Mouse (Mus musculus) heart, adult 2 months (tissue): Measurements from ENCODE around the gene Gm20388. TPM values are rescaled to one million over a fixed set of nuclear protein-coding genes. Genes with fewer than 3 reads are reported as not detected.
A peak's percentile ranks its signal among the peaks of the same experiment; 100 is the strongest.

Experiments used
- DNase-seq, 2 experiments: peaks; one replicate each; pipeline ENCODE4 v3.0.0; 2021
- H3K27ac ChIP-seq: fragments of 200-600 bp; 2 replicates; pipeline ENCODE4 v1.8.1; 2022
- H3K27me3 ChIP-seq: fragments of 200-500 bp; 2 replicates; pipeline ENCODE4 v1.6.1; 2012; ENCODE audit warnings: mild to moderate bottlenecking, low read length, inconsistent platforms, mixed read lengths; ENCODE audit not compliant: control insufficient read depth, insufficient read depth
- H3K36me3 ChIP-seq: fragments of 200-500 bp; 2 replicates; pipeline ENCODE4 v1.6.1; 2012; ENCODE audit warnings: low read length, inconsistent platforms; ENCODE audit not compliant: control insufficient read depth, insufficient read depth
- H3K4me1 ChIP-seq: fragments of 200-500 bp; 2 replicates; pipeline ENCODE4 v1.6.1; 2011; ENCODE audit warnings: low read length; ENCODE audit not compliant: control insufficient read depth, insufficient read depth
- H3K4me3 ChIP-seq: fragments of 200-600 bp; 2 replicates; pipeline ENCODE4 v1.8.1; 2022
- H3K79me2 ChIP-seq: fragments of 200-500 bp; replicated peaks from 2 replicates; pipeline ENCODE4 v1.6.1; 2012; ENCODE audit warnings: mild to moderate bottlenecking, inconsistent platforms, low read length, moderate library complexity, mixed read lengths; ENCODE audit not compliant: control insufficient read depth, insufficient read depth
- H3K9ac ChIP-seq: fragments of 200-500 bp; 2 replicates; pipeline ENCODE4 v1.6.1; 2012; ENCODE audit warnings: low read depth, mild to moderate bottlenecking, control low read depth, inconsistent platforms, low read length, mixed read lengths
- CTCF ChIP-seq: fragments of 200-600 bp; IDR thresholded peaks from 2 replicates; pipeline ENCODE4 v1.8.1; 2022; ENCODE audit warnings: antibody characterized with exemption, mild to moderate bottlenecking, moderate library complexity
- EP300 ChIP-seq: fragments of 200-500 bp; IDR thresholded peaks from 2 replicates; pipeline ENCODE4 v1.6.1; 2011; ENCODE audit warnings: low read depth, low read length, control low read depth; ENCODE audit not compliant: insufficient read depth
- POLR2A ChIP-seq: fragments of 200-500 bp; IDR thresholded peaks from 2 replicates; pipeline ENCODE4 v1.6.1; 2011; ENCODE audit warnings: mild to moderate bottlenecking, low read depth, low read length, control low read depth; ENCODE audit not compliant: insufficient read depth
- WGBS: fragments of 180-500 bp; shearing (Covaris S2); methylation state at CpG from one replicate; pipeline ENCODE4 v1.1.7; 2018; 5-methylcytosine and 5-hydroxymethylcytosine counted together
- intact Hi-C: fragments of 180-260 bp; cut with DNase I; formaldehyde crosslinking; loops from one replicate; pipeline ENCODE4 v1.15.1; 2025
- polyA plus RNA-seq: library from polyadenylated mRNA; depleted of rRNA; stranded (reverse); fragments of >200 nt; gene quantifications from 2 replicates; pipeline ENCODE4 v1.2.3, GENCODE M21; 2012
- total RNA-seq, 2 experiments: library from RNA; stranded (reverse); gene quantifications; 2 replicates each; pipeline ENCODE4 v1.2.3; 2021

Gene Gm20388
- total and polyA plus RNA-seq, 3 experiments: 1.8 to 32.3 TPM; not detected in 1

- intact Hi-C loops: no loop called here
- H3K4me1 ChIP-seq: peaks cover 5% of the 10 kb centered on the region
- no peaks in the 10 kb centered on the region for H3K79me2 ChIP-seq
- no peak overlapping the region for H3K27ac ChIP-seq
- H3K36me3 ChIP-seq: no peaks in the 10 kb centered on the region
- H3K4me3 ChIP-seq: no peak overlapping the region
- TF ChIP-seq CTCF: no peak
- no peaks in the 10 kb centered on the region for H3K27me3 ChIP-seq
- no peak for DNase-seq
- WGBS: 82% methylated on average over 22 of the region's 22 CpGs
- no peak overlapping the region for H3K9ac ChIP-seq
Observed at GRCm38 (mm10) chr8:120298601-120299532, 388.2 kb downstream of the Gm20388 start.

- DNase-seq: peak; percentile 72 to 86
- no peak overlapping the region for H3K4me3 ChIP-seq
- H3K9ac ChIP-seq: no peak overlapping the region
Observed at GRCm38 (mm10) chr8:120300601-120301141, 390.0 kb downstream of the Gm20388 start.

GRCm38 (mm10) chr8:120302941-120303675 lies 392.5 kb downstream of the Gm20388 start:
- no peaks in the 10 kb centered on the region for H3K36me3 ChIP-seq
- no peaks in the 10 kb centered on the region for H3K27me3 ChIP-seq
- DNase-seq: no peak
- H3K27ac ChIP-seq: no peak overlapping the region
- no peak overlapping the region for H3K9ac ChIP-seq
- H3K4me1 ChIP-seq: peaks cover 5% of the 10 kb centered on the region
- TF ChIP-seq POLR2A: no peak
- no peak for TF ChIP-seq EP300
- TF ChIP-seq CTCF: no peak
- WGBS: 82% methylated on average over 11 of the region's 11 CpGs
- H3K79me2 ChIP-seq: no peaks in the 10 kb centered on the region
- H3K4me3 ChIP-seq: no peak overlapping the region
- intact Hi-C loops: loop anchor here (5.0 kb wide), 1 partner anchor 294 kb away; no protein-coding TSS in a partner anchor

More at GRCm38 (mm10) chr8:120300601-120301141, 390.0 kb downstream of the Gm20388 start:
- Histone ChIP-seq H3K27me3 (no peaks in the 10 kb centered on the region), H3K79me2 (no peaks in the 10 kb centered on the region), H3K4me1 (peaks cover 4% of the 10 kb centered on the region), H3K27ac (no peak overlapping the region), H3K36me3 (no peaks in the 10 kb centered on the region)
- intact Hi-C loops: loop anchor here (5.0 kb wide), 1 partner anchor 297 kb away; no protein-coding TSS in a partner anchor
- 10% methylated on average over 13 of the region's 13 CpGs for WGBS
- TF ChIP-seq CTCF (peak; percentile 96), EP300 (peak; percentile 79), POLR2A (no peak)

GRCm38 (mm10) chr8:120304097-120304496 lies 393.5 kb downstream of the Gm20388 start:
- no peaks in the 10 kb centered on the region for H3K36me3 ChIP-seq
- no peak overlapping the region for H3K4me3 ChIP-seq
- DNase-seq: no peak
- no peak overlapping the region for H3K9ac ChIP-seq
- H3K4me1 ChIP-seq: peaks cover 5% of the 10 kb centered on the region
- TF ChIP-seq EP300 (no peak), POLR2A (no peak)
- H3K27me3 ChIP-seq: no peaks in the 10 kb centered on the region
- no peaks in the 10 kb centered on the region for H3K79me2 ChIP-seq
- intact Hi-C loops: loop anchor here (5.0 kb wide), 1 partner anchor 293 kb away; no protein-coding TSS in a partner anchor
- H3K27ac ChIP-seq: no peak overlapping the region
- WGBS: 83% methylated on average over 9 of the region's 9 CpGs

GRCm38 (mm10) chr8:120305800-120306385 lies 395.3 kb downstream of the Gm20388 start:
- Histone ChIP-seq H3K4me1 (peaks cover 7% of the 10 kb centered on the region), H3K36me3 (no peaks in the 10 kb centered on the region), H3K9ac (no peak overlapping the region), H3K4me3 (no peak overlapping the region), H3K27ac (no peak overlapping the region), H3K27me3 (no peaks in the 10 kb centered on the region), H3K79me2 (no peaks in the 10 kb centered on the region)
- intact Hi-C loops: no loop called here
- no peak for TF ChIP-seq EP300
- TF ChIP-seq POLR2A: no peak
- no peak for TF ChIP-seq CTCF
- no peak for DNase-seq
- 91% methylated on average over 10 of the region's 10 CpGs for WGBS
